Mouse (Mus musculus): ENCODE data around the gene Tmem254c.
"Not testable (repeated sequence)": the region's sequence is repeated elsewhere in the genome, so short reads cannot be mapped to it uniquely, and the experiment has no call there.

- TF ChIP-seq SMC3 (IDR thresholded peaks at IDR 0.05; ENCODE audit: low read depth, low read length); CTCF (conservative IDR thresholded peaks at IDR 0.05 in 1 of 2, IDR thresholded peaks at IDR 0.05 in 1 of 2; ENCODE audit: low read depth in 2 of 2, low read length in 2 of 2); HCFC1 (IDR thresholded peaks at IDR 0.05; ENCODE audit: low read depth, low read length); RCOR1 (conservative IDR thresholded peaks at IDR 0.05; ENCODE audit: low read depth, low read length); CHD2 (IDR thresholded peaks at IDR 0.05; ENCODE audit: low read length); UBTF (IDR thresholded peaks at IDR 0.05; ENCODE audit: low read depth, low read length); MEF2A (IDR thresholded peaks at IDR 0.05; ENCODE audit: borderline replicate concordance, low read depth, low read length); POLR2AphosphoS2 (IDR thresholded peaks at IDR 0.05; ENCODE audit: low read depth, low read length); POLR2A (IDR thresholded peaks at IDR 0.05; ENCODE audit: low read depth, low read length); SIN3A (IDR thresholded peaks at IDR 0.05; ENCODE audit: low read length): not testable (repeated sequence)
These were observed 24.5 kb downstream of the Tmem254c start, which contains the start of gene Gm9780 for GRCm38 (mm10) chr14:26042611-26043010.
